Mouse (Mus musculus) forebrain, embryonic 12.5 days (tissue): ENCODE measurements around the gene Gm10518. TPM values are rescaled to one million over a fixed set of nuclear protein-coding genes. Genes with fewer than 3 reads are reported as not detected.

ENCODE experiments used
- ATAC-seq: fragments of 200-750 bp; cut with Nextera tagmentation; 2 replicates; pipeline ENCODE4 v1.8.0; 2017; ENCODE audit warnings: moderate TSS enrichment; ENCODE audit not compliant: low FRiP score
- H3K27ac ChIP-seq: fragments of 300-500 bp; sonication (generic); 2 replicates; pipeline ENCODE4 v1.5.1; 2016; ENCODE audit warnings: mild to moderate bottlenecking
- H3K27me3 ChIP-seq: fragments of 300-500 bp; sonication (generic); 2 replicates; pipeline ENCODE4 v1.6.1; 2016; ENCODE audit warnings: mild to moderate bottlenecking
- H3K36me3 ChIP-seq: fragments of 300-500 bp; sonication (generic); replicated peaks from 2 replicates; pipeline ENCODE4 v1.6.1; 2016; ENCODE audit warnings: mild to moderate bottlenecking
- H3K4me1 ChIP-seq: fragments of 300-500 bp; sonication (generic); 2 replicates; pipeline ENCODE4 v1.6.1; 2016
- H3K4me2 ChIP-seq: fragments of 300-500 bp; sonication (generic); 2 replicates; pipeline ENCODE4 v1.6.1; 2016; ENCODE audit warnings: mild to moderate bottlenecking, moderate library complexity
- H3K4me3 ChIP-seq: fragments of 300-500 bp; sonication (generic); replicated peaks from 2 replicates; pipeline ENCODE4 v1.5.1; 2016; ENCODE audit warnings: mild to moderate bottlenecking
- H3K9ac ChIP-seq: fragments of 300-500 bp; sonication (generic); 2 replicates; pipeline ENCODE4 v1.6.1; 2016; ENCODE audit warnings: mild to moderate bottlenecking
- H3K9me3 ChIP-seq: fragments of 300-500 bp; sonication (generic); 2 replicates; pipeline ENCODE4 v1.6.1; 2016
- WGBS: fragments of 180-500 bp; shearing (Covaris S2); methylation state at CpG from one replicate; pipeline ENCODE4 v1.1.7; 2016; 5-methylcytosine and 5-hydroxymethylcytosine counted together
- polyA plus RNA-seq: library from polyadenylated mRNA; unstranded; fragments of >200 nt; fragmentation: Nextera tagmentation; extraction: Ambion mirVana; gene quantifications from 2 replicates; pipeline ENCODE4 v1.2.1, GENCODE M21; 2016

Gene Gm10518
- 0.18 and 0.36 TPM in 2 replicates for polyA plus RNA-seq

GRCm38 (mm10) chr1:179802610-179803512, at the start of gene Gm10518:
Gene Gm10518 (plus strand): TSS chr1:179803376.
- Histone ChIP-seq H3K4me3 (peak within 1 kb of the TSS; percentile 93), H3K36me3 (peaks cover 11% of the 10 kb centered on the region), H3K9me3 (no peaks in the 10 kb centered on the region), H3K4me1 (peaks cover 20% of the 10 kb centered on the region), H3K27ac (peak within 1 kb of the TSS; percentile 97), H3K4me2 (peak within 1 kb of the TSS; percentile 76), H3K9ac (peak within 1 kb of the TSS; percentile 95), H3K27me3 (no peaks in the 10 kb centered on the region)
- peak; percentile 72 for ATAC-seq
- under 1% methylated on average over 92 of the region's 94 CpGs for WGBS

- no peak overlapping the region for H3K27ac ChIP-seq
- no peak for ATAC-seq
- H3K36me3 ChIP-seq: peaks cover 76% of the 10 kb centered on the region
- no peak overlapping the region for H3K4me2 ChIP-seq
- H3K9me3 ChIP-seq: no peaks in the 10 kb centered on the region
- H3K27me3 ChIP-seq: no peaks in the 10 kb centered on the region
- no peak overlapping the region for H3K9ac ChIP-seq
- H3K4me3 ChIP-seq: no peak overlapping the region
- no peaks in the 10 kb centered on the region for H3K4me1 ChIP-seq
Measured at GRCm38 (mm10) chr1:179756477-179756876, 46.7 kb upstream of the Gm10518 start.

- Histone ChIP-seq H3K27me3 (no peaks in the 10 kb centered on the region), H3K9ac (no peak overlapping the region), H3K36me3 (peaks cover 84% of the 10 kb centered on the region), H3K4me2 (no peak overlapping the region), H3K4me3 (no peak overlapping the region), H3K27ac (no peak overlapping the region), H3K9me3 (no peaks in the 10 kb centered on the region), H3K4me1 (no peaks in the 10 kb centered on the region)
- no peak for ATAC-seq
- 93% methylated on average over 5 of the region's 5 CpGs for WGBS
Measured at GRCm38 (mm10) chr1:179760086-179760485, 43.1 kb upstream of the Gm10518 start.

- WGBS: 97% methylated on average over 4 of the region's 4 CpGs
- ATAC-seq: no peak
- no peaks in the 10 kb centered on the region for H3K4me1 ChIP-seq
- H3K9ac ChIP-seq: no peak overlapping the region
- no peak overlapping the region for H3K4me2 ChIP-seq
- H3K4me3 ChIP-seq: no peak overlapping the region
- peaks cover 84% of the 10 kb centered on the region for H3K36me3 ChIP-seq
- no peak overlapping the region for H3K27ac ChIP-seq
- H3K27me3 ChIP-seq: no peaks in the 10 kb centered on the region
- no peaks in the 10 kb centered on the region for H3K9me3 ChIP-seq
Measured at GRCm38 (mm10) chr1:179760553-179760952, 42.6 kb upstream of the Gm10518 start.

- Histone ChIP-seq H3K36me3 (peaks cover 86% of the 10 kb centered on the region), H3K4me3 (no peak overlapping the region), H3K4me1 (no peaks in the 10 kb centered on the region), H3K27me3 (no peaks in the 10 kb centered on the region), H3K27ac (no peak overlapping the region), H3K4me2 (no peak overlapping the region), H3K9me3 (no peaks in the 10 kb centered on the region), H3K9ac (no peak overlapping the region)
- ATAC-seq: no peak
- WGBS: 95% methylated on average over 8 of the region's 8 CpGs
Measured at GRCm38 (mm10) chr1:179776831-179777230, 26.3 kb upstream of the Gm10518 start.

- WGBS: 81% methylated on average over 4 of the region's 4 CpGs
- Histone ChIP-seq H3K4me1 (no peaks in the 10 kb centered on the region), H3K9ac (no peak overlapping the region), H3K4me2 (no peak overlapping the region), H3K9me3 (no peaks in the 10 kb centered on the region), H3K36me3 (peaks cover 69% of the 10 kb centered on the region), H3K27ac (no peak overlapping the region), H3K27me3 (no peaks in the 10 kb centered on the region), H3K4me3 (no peak overlapping the region)
- ATAC-seq: no peak
Measured at GRCm38 (mm10) chr1:179784098-179784497, 19.1 kb upstream of the Gm10518 start.

GRCm38 (mm10) chr1:179785502-179785901, 17.7 kb upstream of the Gm10518 start:
- no peak overlapping the region for H3K4me3 ChIP-seq
- ATAC-seq: no peak
- no peaks in the 10 kb centered on the region for H3K9me3 ChIP-seq
- H3K9ac ChIP-seq: no peak overlapping the region
- H3K36me3 ChIP-seq: peaks cover 69% of the 10 kb centered on the region
- 93% methylated on average over 5 of the region's 5 CpGs for WGBS
- H3K27me3 ChIP-seq: no peaks in the 10 kb centered on the region
- H3K27ac ChIP-seq: no peak overlapping the region
- H3K4me2 ChIP-seq: no peak overlapping the region
- no peaks in the 10 kb centered on the region for H3K4me1 ChIP-seq

- ATAC-seq: no peak
- Histone ChIP-seq H3K27me3 (no peaks in the 10 kb centered on the region), H3K36me3 (peaks cover 73% of the 10 kb centered on the region), H3K9ac (no peak overlapping the region), H3K4me2 (no peak overlapping the region), H3K4me3 (no peak overlapping the region), H3K9me3 (no peaks in the 10 kb centered on the region), H3K27ac (no peak overlapping the region), H3K4me1 (no peaks in the 10 kb centered on the region)
- 83% methylated on average over 4 of the region's 4 CpGs for WGBS
Measured at GRCm38 (mm10) chr1:179787281-179787680, 15.9 kb upstream of the Gm10518 start.

- Histone ChIP-seq H3K4me2 (no peak overlapping the region), H3K27me3 (no peaks in the 10 kb centered on the region), H3K36me3 (peaks cover 44% of the 10 kb centered on the region), H3K9ac (no peak overlapping the region), H3K4me1 (peaks cover 16% of the 10 kb centered on the region), H3K9me3 (no peaks in the 10 kb centered on the region), H3K27ac (no peak overlapping the region), H3K4me3 (no peak overlapping the region)
- no peak for ATAC-seq
Measured at GRCm38 (mm10) chr1:179798794-179799193, 4.4 kb upstream of the Gm10518 start.

GRCm38 (mm10) chr1:179803513-179804139, 450 bp downstream of the Gm10518 start, which contains the start of gene Ahctf1:
Gene Ahctf1 (minus strand): TSS chr1:179803680.
- peak within 1 kb of the TSS; percentile 95 for H3K9ac ChIP-seq
- no peaks in the 10 kb centered on the region for H3K27me3 ChIP-seq
- H3K4me2 ChIP-seq: peak within 1 kb of the TSS; percentile 76
- H3K4me3 ChIP-seq: peak within 1 kb of the TSS; percentile 93
- ATAC-seq: peak; percentile 98
- peak within 1 kb of the TSS; percentile 97 for H3K27ac ChIP-seq
- under 1% methylated on average over 56 of the region's 56 CpGs for WGBS
- H3K9me3 ChIP-seq: no peaks in the 10 kb centered on the region
- H3K36me3 ChIP-seq: peaks cover 6% of the 10 kb centered on the region; the same call in 1 of the 2 replicates
- peaks cover 20% of the 10 kb centered on the region for H3K4me1 ChIP-seq

GRCm38 (mm10) chr1:179804140-179804881, 1.1 kb downstream of the Gm10518 start:
- Histone ChIP-seq H3K9ac (peak overlapping the region; percentile 95), H3K4me2 (peak overlapping the region; percentile 76), H3K9me3 (no peaks in the 10 kb centered on the region), H3K36me3 (0 out of 2 replicates have a peak, but pooled peaks cover under 1% of the 10 kb centered on the region), H3K4me3 (peak overlapping the region; percentile 93), H3K4me1 (peaks cover 20% of the 10 kb centered on the region), H3K27ac (peak overlapping the region; percentile 97), H3K27me3 (no peaks in the 10 kb centered on the region)
- ATAC-seq: no peak
- WGBS: 36% methylated on average over 11 of the region's 11 CpGs

GRCm38 (mm10) chr1:179805751-179806150, 2.6 kb downstream of the Gm10518 start:
- H3K4me3 ChIP-seq: no peak overlapping the region
- no peak overlapping the region for H3K4me2 ChIP-seq
- H3K36me3 ChIP-seq: no peaks in the 10 kb centered on the region
- H3K9me3 ChIP-seq: no peaks in the 10 kb centered on the region
- ATAC-seq: no peak
- H3K9ac ChIP-seq: no peak overlapping the region
- H3K27ac ChIP-seq: no peak overlapping the region
- no peaks in the 10 kb centered on the region for H3K27me3 ChIP-seq
- WGBS: 84% methylated on average over 5 of the region's 5 CpGs
- peaks cover 20% of the 10 kb centered on the region for H3K4me1 ChIP-seq
